Mouse (Mus musculus) heart, embryonic 16.5 days (tissue): ENCODE results near the gene Ano6. TPM values are rescaled to one million over a fixed set of nuclear protein-coding genes. Genes with fewer than 3 reads are reported as not detected.

Experiments
- ATAC-seq: fragments of 200-750 bp; cut with Nextera tagmentation; replicated peaks from 2 replicates; pipeline ENCODE4 v1.8.0; 2017; ENCODE audit warnings: moderate number of reproducible peaks; ENCODE audit not compliant: insufficient read depth, low FRiP score; ENCODE audit errors: extremely low read depth
- H3K27ac ChIP-seq: fragments of 300-500 bp; sonication (generic); 2 replicates; pipeline ENCODE4 v1.5.1; 2014; ENCODE audit warnings: mild to moderate bottlenecking, low read length, control low read depth, moderate library complexity
- H3K27me3 ChIP-seq: fragments of 300-500 bp; sonication (generic); 2 replicates; pipeline ENCODE4 v1.6.1; 2014; ENCODE audit warnings: low read length, mixed read lengths; ENCODE audit not compliant: control insufficient read depth, insufficient read depth
- H3K36me3 ChIP-seq: fragments of 300-500 bp; sonication (generic); 2 replicates; pipeline ENCODE4 v1.6.1; 2014; ENCODE audit not compliant: control insufficient read depth, insufficient read depth
- H3K4me1 ChIP-seq: fragments of 300-500 bp; sonication (generic); 2 replicates; pipeline ENCODE4 v1.6.1; 2014; ENCODE audit warnings: low read length, mixed read lengths; ENCODE audit not compliant: control insufficient read depth, insufficient read depth
- H3K4me2 ChIP-seq: fragments of 300-500 bp; sonication (generic); 2 replicates; pipeline ENCODE4 v1.6.1; 2014; ENCODE audit warnings: low read depth, mild to moderate bottlenecking, control low read depth, low read length
- H3K4me3 ChIP-seq: fragments of 300-500 bp; sonication (generic); 2 replicates; pipeline ENCODE4 v1.5.1; 2014; ENCODE audit warnings: mild to moderate bottlenecking, control low read depth, low read length
- H3K9ac ChIP-seq: fragments of 300-500 bp; sonication (generic); 2 replicates; pipeline ENCODE4 v1.6.1; 2014; ENCODE audit warnings: low read length, control low read depth
- H3K9me3 ChIP-seq: fragments of 300-500 bp; sonication (generic); replicated peaks from 2 replicates; pipeline ENCODE4 v1.6.1; 2016; ENCODE audit warnings: low read length; ENCODE audit not compliant: control insufficient read depth
- WGBS: fragments of 180-500 bp; shearing (Covaris S2); extraction: QIAGEN DNeasy Blood & Tissue Kit; methylation state at CpG from one replicate; pipeline ENCODE4 v1.1.7; 2014; 5-methylcytosine and 5-hydroxymethylcytosine counted together
- polyA plus RNA-seq: library from polyadenylated mRNA; unstranded; fragments of >200 nt; fragmentation: Nextera tagmentation; extraction: Ambion mirVana; gene quantifications from 2 replicates; pipeline ENCODE4 v1.2.1, GENCODE M21; 2015

Ano6 gene
- polyA plus RNA-seq, 1 experiment from 2014 or later = 34.4 TPM

GRCm38 (mm10) chr15:95966979-95967378 is 176.3 kb downstream of the Ano6 start:
- H3K27me3 ChIP-seq = no peaks in the 10 kb centered on the region
- H3K9ac ChIP-seq = no peak overlapping the region
- peaks cover 23% of the 10 kb centered on the region for H3K36me3 ChIP-seq
- no peak for ATAC-seq
- H3K4me3 ChIP-seq = no peak overlapping the region
- H3K27ac ChIP-seq = no peak overlapping the region
- WGBS = 93% methylated on average over 2 of the region's 2 CpGs
- H3K4me1 ChIP-seq = peaks cover 2% of the 10 kb centered on the region; the same call in 1 of the 2 replicates
- no peak overlapping the region for H3K4me2 ChIP-seq
- no peaks in the 10 kb centered on the region for H3K9me3 ChIP-seq

- Histone ChIP-seq H3K4me3 (no peak overlapping the region), H3K27me3 (no peaks in the 10 kb centered on the region), H3K4me1 (peaks cover 2% of the 10 kb centered on the region; the same call in 1 of the 2 replicates), H3K4me2 (no peak overlapping the region), H3K9me3 (no peaks in the 10 kb centered on the region), H3K36me3 (peaks cover 25% of the 10 kb centered on the region), H3K9ac (no peak overlapping the region), H3K27ac (no peak overlapping the region)
- 88% methylated on average over 16 of the region's 16 CpGs for WGBS
- ATAC-seq = no peak
Observed at GRCm38 (mm10) chr15:95967516-95968196, 177.0 kb downstream of the Ano6 start.

- Histone ChIP-seq H3K9ac (no peak overlapping the region), H3K4me1 (no peaks in the 10 kb centered on the region), H3K27me3 (no peaks in the 10 kb centered on the region), H3K4me2 (no peak overlapping the region), H3K4me3 (no peak overlapping the region), H3K27ac (no peak overlapping the region), H3K9me3 (no peaks in the 10 kb centered on the region), H3K36me3 (peaks cover 35% of the 10 kb centered on the region)
- no peak for ATAC-seq
- WGBS = 87% methylated on average over 6 of the region's 6 CpGs
Observed at GRCm38 (mm10) chr15:95969596-95969995, 179.0 kb downstream of the Ano6 start.

GRCm38 (mm10) chr15:95970176-95970575 is 179.5 kb downstream of the Ano6 start:
- WGBS = 88% methylated on average over 5 of the region's 5 CpGs
- H3K27me3 ChIP-seq = no peaks in the 10 kb centered on the region
- H3K36me3 ChIP-seq = peaks cover 35% of the 10 kb centered on the region
- H3K9ac ChIP-seq = no peak overlapping the region
- ATAC-seq = no peak
- H3K4me1 ChIP-seq = no peaks in the 10 kb centered on the region
- H3K9me3 ChIP-seq = no peaks in the 10 kb centered on the region
- H3K4me3 ChIP-seq = no peak overlapping the region
- no peak overlapping the region for H3K27ac ChIP-seq
- no peak overlapping the region for H3K4me2 ChIP-seq

GRCm38 (mm10) chr15:95970691-95971090 is 180.0 kb downstream of the Ano6 start:
- WGBS = 85% methylated on average over 7 of the region's 7 CpGs
- no peaks in the 10 kb centered on the region for H3K9me3 ChIP-seq

GRCm38 (mm10) chr15:95971302-95971701 is 180.7 kb downstream of the Ano6 start:
- 87% methylated on average over 8 of the region's 8 CpGs for WGBS
- Histone ChIP-seq H3K4me2 (no peak overlapping the region), H3K27me3 (no peaks in the 10 kb centered on the region)

More at GRCm38 (mm10) chr15:95970691-95971090, 180.0 kb downstream of the Ano6 start:
- Histone ChIP-seq H3K27me3 (no peaks in the 10 kb centered on the region), H3K4me2 (no peak overlapping the region), H3K27ac (no peak overlapping the region), H3K9ac (no peak overlapping the region), H3K4me1 (no peaks in the 10 kb centered on the region), H3K4me3 (no peak overlapping the region), H3K36me3 (peaks cover 35% of the 10 kb centered on the region)
- ATAC-seq = no peak

GRCm38 (mm10) chr15:95972156-95972555 is 181.5 kb downstream of the Ano6 start:
- H3K4me2 ChIP-seq = no peak overlapping the region
- peaks cover 35% of the 10 kb centered on the region for H3K36me3 ChIP-seq
- no peak overlapping the region for H3K9ac ChIP-seq
- ATAC-seq = no peak
- H3K9me3 ChIP-seq = no peaks in the 10 kb centered on the region
- 93% methylated on average over 15 of the region's 15 CpGs for WGBS
- no peak overlapping the region for H3K27ac ChIP-seq
- peaks cover 5% of the 10 kb centered on the region; the same call in 1 of the 2 replicates for H3K4me1 ChIP-seq
- no peaks in the 10 kb centered on the region for H3K27me3 ChIP-seq
- no peak overlapping the region for H3K4me3 ChIP-seq

More at GRCm38 (mm10) chr15:95971302-95971701, 180.7 kb downstream of the Ano6 start:
- Histone ChIP-seq H3K4me1 (peaks cover 2% of the 10 kb centered on the region; the same call in 1 of the 2 replicates), H3K9ac (no peak overlapping the region), H3K4me3 (no peak overlapping the region), H3K9me3 (no peaks in the 10 kb centered on the region), H3K27ac (no peak overlapping the region), H3K36me3 (peaks cover 35% of the 10 kb centered on the region)
- ATAC-seq = no peak

GRCm38 (mm10) chr15:95972621-95973020 is 182.0 kb downstream of the Ano6 start:
- peaks cover 35% of the 10 kb centered on the region for H3K36me3 ChIP-seq
- no peak overlapping the region for H3K9ac ChIP-seq
- no peak overlapping the region for H3K4me3 ChIP-seq
- H3K9me3 ChIP-seq = no peaks in the 10 kb centered on the region
- H3K27me3 ChIP-seq = no peaks in the 10 kb centered on the region
- peaks cover 5% of the 10 kb centered on the region; the same call in 1 of the 2 replicates for H3K4me1 ChIP-seq
- H3K27ac ChIP-seq = no peak overlapping the region
- ATAC-seq = no peak
- 92% methylated on average over 12 of the region's 12 CpGs for WGBS
- H3K4me2 ChIP-seq = no peak overlapping the region

GRCm38 (mm10) chr15:95974021-95974597 is 183.5 kb downstream of the Ano6 start:
- ATAC-seq = no peak
- Histone ChIP-seq H3K4me3 (no peak overlapping the region), H3K27ac (no peak overlapping the region), H3K9me3 (no peaks in the 10 kb centered on the region), H3K9ac (no peak overlapping the region), H3K36me3 (peaks cover 28% of the 10 kb centered on the region), H3K4me2 (no peak overlapping the region), H3K4me1 (peaks cover 5% of the 10 kb centered on the region; the same call in 1 of the 2 replicates), H3K27me3 (no peaks in the 10 kb centered on the region)
- WGBS = 63% methylated on average over 10 of the region's 10 CpGs
